Mouse (Mus musculus): ENCODE results near the gene Rapgef2. TPM values are rescaled to one million over a fixed set of nuclear protein-coding genes. Genes with fewer than 3 reads are reported as not detected.

The Rapgef2 gene
- polyA plus RNA-seq, 1 experiment from 2014 or later: 9.1 TPM

DNA sequence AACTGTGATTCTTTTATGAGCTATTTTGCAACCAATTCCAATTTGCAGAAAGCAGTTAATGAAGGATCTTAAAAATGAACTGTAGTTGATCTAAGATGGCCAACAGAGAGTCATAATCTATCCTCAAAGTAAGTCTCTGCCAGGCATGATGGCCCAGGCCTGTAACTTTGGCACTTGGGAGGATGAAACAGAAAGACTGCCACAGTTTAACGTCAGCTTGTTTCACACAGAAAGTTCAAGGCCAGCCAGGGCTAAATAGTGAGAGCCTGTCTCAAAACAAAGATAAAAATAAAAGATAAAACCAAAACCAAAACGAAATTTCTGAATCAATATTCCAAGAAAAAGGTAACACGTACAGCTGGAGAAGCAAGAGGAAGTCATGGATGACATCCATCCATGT lies 155.3 kb downstream of the Rapgef2 start:
- H3K4me3 ChIP-seq (replicated peaks): no peak overlapping the region
- H3K27ac ChIP-seq: no peak overlapping the region
- no peaks in the 10 kb centered on the region for H3K27me3 ChIP-seq
- 81% methylated on average over 3 of the region's 3 CpGs for WGBS
- H3K4me2 ChIP-seq: no peak overlapping the region
- no peaks in the 10 kb centered on the region for H3K36me3 ChIP-seq (replicated peaks)
- H3K9me3 ChIP-seq: no peaks in the 10 kb centered on the region
- peaks cover 9% of the 10 kb centered on the region for H3K4me1 ChIP-seq
- ATAC-seq (ENCODE audit: low FRiP score): no peak
- no peak overlapping the region for H3K9ac ChIP-seq

- no peak overlapping the region for H3K9ac ChIP-seq
Measured at GRCm38 (mm10) chr3:79129044-79129600, 157.2 kb downstream of the Rapgef2 start.

GRCm38 (mm10) chr3:79127797-79128196 lies 158.5 kb downstream of the Rapgef2 start:
- Histone ChIP-seq H3K36me3 (replicated peaks) (no peaks in the 10 kb centered on the region), H3K4me2 (no peak overlapping the region), H3K4me1 (peaks cover 9% of the 10 kb centered on the region), H3K27ac (no peak overlapping the region), H3K4me3 (replicated peaks) (no peak overlapping the region), H3K9ac (no peak overlapping the region), H3K9me3 (no peaks in the 10 kb centered on the region), H3K27me3 (no peaks in the 10 kb centered on the region)
- WGBS: 82% methylated on average over 2 of the region's 2 CpGs
- no peak for ATAC-seq (ENCODE audit: low FRiP score)

More at GRCm38 (mm10) chr3:79129044-79129600, 157.2 kb downstream of the Rapgef2 start:
- no peak overlapping the region for H3K27ac ChIP-seq
- peak; percentile 62; the same call in 1 of the 2 replicates for ATAC-seq (ENCODE audit: low FRiP score)
- H3K4me2 ChIP-seq: no peak overlapping the region
- no peaks in the 10 kb centered on the region for H3K9me3 ChIP-seq
- H3K4me3 ChIP-seq (replicated peaks): no peak overlapping the region
- no peaks in the 10 kb centered on the region for H3K27me3 ChIP-seq
- no peaks in the 10 kb centered on the region for H3K36me3 ChIP-seq (replicated peaks)
- 60% methylated on average over 6 of the region's 6 CpGs for WGBS
- peaks cover 9% of the 10 kb centered on the region for H3K4me1 ChIP-seq

DNA sequence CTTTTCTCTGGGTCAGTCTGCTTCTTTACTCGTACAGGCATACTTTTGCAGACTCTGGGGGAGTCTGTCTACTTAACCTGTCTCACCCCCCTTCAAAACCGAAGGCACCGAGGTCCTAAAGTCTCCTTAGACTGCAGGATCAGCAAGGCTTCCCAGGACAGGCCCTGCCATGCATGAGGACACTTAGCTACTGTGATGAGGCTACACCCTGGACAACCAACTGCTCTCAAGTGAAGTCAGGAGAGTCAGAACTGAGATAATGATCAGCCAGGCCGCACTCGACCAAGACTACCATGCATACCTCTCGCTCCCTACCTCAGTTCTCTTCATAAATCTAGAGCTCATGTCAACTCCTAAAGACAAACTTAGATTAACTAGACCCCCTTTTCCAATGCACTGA lies 159.5 kb downstream of the Rapgef2 start:
- 93% methylated on average over 6 of the region's 6 CpGs for WGBS
- H3K4me1 ChIP-seq: peaks cover 9% of the 10 kb centered on the region
- H3K9ac ChIP-seq: no peak overlapping the region
- no peaks in the 10 kb centered on the region for H3K27me3 ChIP-seq
- no peak overlapping the region for H3K4me2 ChIP-seq
- no peak for ATAC-seq (ENCODE audit: low FRiP score)
- no peak overlapping the region for H3K27ac ChIP-seq
- H3K9me3 ChIP-seq: no peaks in the 10 kb centered on the region
- no peak overlapping the region for H3K4me3 ChIP-seq (replicated peaks)
- no peaks in the 10 kb centered on the region for H3K36me3 ChIP-seq (replicated peaks)

DNA sequence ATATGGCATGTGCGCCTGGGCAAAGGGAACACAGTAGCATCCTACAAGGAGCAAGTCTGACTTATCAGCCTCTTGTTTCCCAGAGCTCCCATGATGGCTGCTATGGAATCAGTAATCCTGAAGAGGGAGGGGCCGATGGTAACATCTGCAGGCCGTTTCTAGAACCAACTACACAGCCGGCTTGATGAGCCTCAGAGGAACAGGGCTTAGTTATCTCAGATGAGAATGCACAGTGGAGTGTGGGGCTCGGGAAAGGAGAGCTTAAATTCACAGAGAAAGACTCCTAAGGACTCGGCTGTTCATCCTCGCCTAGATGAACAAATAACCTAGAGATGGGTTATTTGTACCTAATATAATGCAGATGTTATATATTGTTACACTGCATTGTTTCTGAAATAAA lies 164.9 kb downstream of the Rapgef2 start:
- H3K4me2 ChIP-seq: no peak overlapping the region
- H3K4me1 ChIP-seq: no peaks in the 10 kb centered on the region
- no peaks in the 10 kb centered on the region for H3K36me3 ChIP-seq (replicated peaks)
- H3K4me3 ChIP-seq (replicated peaks): no peak overlapping the region
- 78% methylated on average over 7 of the region's 7 CpGs for WGBS
- H3K9me3 ChIP-seq: no peaks in the 10 kb centered on the region
- H3K27ac ChIP-seq: no peak overlapping the region
- no peaks in the 10 kb centered on the region for H3K27me3 ChIP-seq
- ATAC-seq (ENCODE audit: low FRiP score): no peak
- H3K9ac ChIP-seq: no peak overlapping the region

DNA sequence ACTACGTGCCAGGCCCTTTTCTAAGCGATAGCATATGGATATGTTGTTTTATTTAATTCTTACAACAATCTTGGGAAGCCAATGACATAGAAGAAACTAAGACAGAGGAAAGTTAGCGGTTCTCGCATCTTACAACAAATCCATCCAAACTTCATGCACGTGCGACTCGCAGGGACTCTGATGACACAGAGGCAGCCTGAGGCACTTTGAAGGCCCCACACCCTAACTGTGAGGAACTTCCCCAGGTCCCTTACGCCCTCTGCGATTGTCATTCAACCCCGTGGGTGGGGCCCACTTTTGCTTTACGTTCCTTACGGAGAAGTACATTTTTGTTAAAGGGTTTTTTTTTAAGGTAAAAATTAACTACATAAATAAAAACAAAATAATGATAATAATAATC lies 166.3 kb downstream of the Rapgef2 start:
- 95% methylated on average over 12 of the region's 12 CpGs for WGBS
- Histone ChIP-seq H3K9me3 (no peaks in the 10 kb centered on the region), H3K27me3 (no peaks in the 10 kb centered on the region), H3K4me3 (replicated peaks) (no peak overlapping the region), H3K4me1 (no peaks in the 10 kb centered on the region), H3K27ac (no peak overlapping the region), H3K9ac (no peak overlapping the region), H3K4me2 (no peak overlapping the region), H3K36me3 (replicated peaks) (no peaks in the 10 kb centered on the region)
- no peak for ATAC-seq (ENCODE audit: low FRiP score)

- ATAC-seq (ENCODE audit: low FRiP score): no peak
- no peak overlapping the region for H3K4me3 ChIP-seq (replicated peaks)
- no peaks in the 10 kb centered on the region for H3K9me3 ChIP-seq
- no peaks in the 10 kb centered on the region for H3K27me3 ChIP-seq
- no peak overlapping the region for H3K4me2 ChIP-seq
- H3K9ac ChIP-seq: no peak overlapping the region
- WGBS: 97% methylated on average over 6 of the region's 6 CpGs
- no peak overlapping the region for H3K27ac ChIP-seq
- H3K4me1 ChIP-seq: no peaks in the 10 kb centered on the region
- H3K36me3 ChIP-seq (replicated peaks): no peaks in the 10 kb centered on the region; the same call in 1 of the 2 replicates
Measured at GRCm38 (mm10) chr3:79110153-79110552, 176.2 kb downstream of the Rapgef2 start.

DNA sequence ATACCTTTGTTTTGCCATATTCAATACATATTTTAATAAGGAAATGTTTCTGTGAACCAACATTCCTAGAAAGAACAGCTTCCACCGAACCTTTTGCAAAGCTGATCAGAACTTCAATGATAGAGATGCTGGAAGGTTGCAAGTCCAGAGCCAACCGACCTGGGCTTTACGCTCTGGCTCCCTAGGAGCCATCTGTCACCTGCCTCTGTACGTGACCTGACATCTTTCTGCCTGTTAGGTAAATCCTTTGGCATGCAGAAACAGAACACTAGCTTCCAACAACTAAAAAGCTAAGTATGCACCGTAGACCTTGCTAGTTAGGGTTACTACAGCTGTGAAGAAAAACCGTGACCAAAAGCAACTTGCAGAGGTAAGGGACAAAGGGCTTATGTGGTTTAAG lies 178.1 kb downstream of the Rapgef2 start:
- no peak for ATAC-seq (ENCODE audit: low FRiP score)
- WGBS: 95% methylated on average over 6 of the region's 6 CpGs
- H3K36me3 ChIP-seq (replicated peaks): peaks cover 4% of the 10 kb centered on the region
- H3K27me3 ChIP-seq: no peaks in the 10 kb centered on the region
- no peak overlapping the region for H3K9ac ChIP-seq
- no peak overlapping the region for H3K4me2 ChIP-seq
- H3K4me1 ChIP-seq: no peaks in the 10 kb centered on the region
- no peaks in the 10 kb centered on the region for H3K9me3 ChIP-seq
- H3K27ac ChIP-seq: no peak overlapping the region
- no peak overlapping the region for H3K4me3 ChIP-seq (replicated peaks)

- H3K4me1 ChIP-seq: no peaks in the 10 kb centered on the region
- no peak overlapping the region for H3K4me3 ChIP-seq (replicated peaks)
- 84% methylated on average over 2 of the region's 2 CpGs for WGBS
- no peaks in the 10 kb centered on the region for H3K27me3 ChIP-seq
- H3K9me3 ChIP-seq: no peaks in the 10 kb centered on the region
- no peak overlapping the region for H3K27ac ChIP-seq
- no peak for ATAC-seq (ENCODE audit: low FRiP score)
- peaks cover 4% of the 10 kb centered on the region; the same call in 1 of the 2 replicates for H3K36me3 ChIP-seq (replicated peaks)
- no peak overlapping the region for H3K4me2 ChIP-seq
- H3K9ac ChIP-seq: no peak overlapping the region
Measured at GRCm38 (mm10) chr3:79106360-79106759, 180.0 kb downstream of the Rapgef2 start.

- H3K4me3 ChIP-seq (replicated peaks): no peak overlapping the region
- no peaks in the 10 kb centered on the region for H3K27me3 ChIP-seq
- no peak overlapping the region for H3K9ac ChIP-seq
Measured at GRCm38 (mm10) chr3:79103604-79104003, 182.7 kb downstream of the Rapgef2 start.

GRCm38 (mm10) chr3:79101737-79102136 lies 184.6 kb downstream of the Rapgef2 start:
- no peaks in the 10 kb centered on the region for H3K9me3 ChIP-seq
- no peak overlapping the region for H3K4me2 ChIP-seq
- H3K4me3 ChIP-seq (replicated peaks): no peak overlapping the region
- H3K9ac ChIP-seq: no peak overlapping the region
- no peak for ATAC-seq (ENCODE audit: low FRiP score)
- H3K27me3 ChIP-seq: no peaks in the 10 kb centered on the region
- peaks cover 14% of the 10 kb centered on the region for H3K36me3 ChIP-seq (replicated peaks)
- H3K27ac ChIP-seq: no peak overlapping the region
- no peaks in the 10 kb centered on the region for H3K4me1 ChIP-seq
- 90% methylated on average over 6 of the region's 6 CpGs for WGBS

More at GRCm38 (mm10) chr3:79103604-79104003, 182.7 kb downstream of the Rapgef2 start:
- H3K27ac ChIP-seq: no peak overlapping the region
- H3K4me1 ChIP-seq: no peaks in the 10 kb centered on the region
- no peak overlapping the region for H3K4me2 ChIP-seq
- no peaks in the 10 kb centered on the region for H3K9me3 ChIP-seq
- H3K36me3 ChIP-seq (replicated peaks): peaks cover 8% of the 10 kb centered on the region; the same call in 1 of the 2 replicates
- no peak for ATAC-seq (ENCODE audit: low FRiP score)
- WGBS: 94% methylated on average over 9 of the region's 9 CpGs

- Histone ChIP-seq H3K4me2 (no peak overlapping the region), H3K27ac (no peak overlapping the region), H3K4me1 (no peaks in the 10 kb centered on the region), H3K4me3 (replicated peaks) (no peak overlapping the region), H3K9ac (no peak overlapping the region), H3K9me3 (no peaks in the 10 kb centered on the region), H3K27me3 (no peaks in the 10 kb centered on the region), H3K36me3 (replicated peaks) (peaks cover 14% of the 10 kb centered on the region)
- WGBS: 94% methylated on average over 7 of the region's 7 CpGs
- no peak for ATAC-seq (ENCODE audit: low FRiP score)
Measured at GRCm38 (mm10) chr3:79100831-79101230, 185.5 kb downstream of the Rapgef2 start.

DNA sequence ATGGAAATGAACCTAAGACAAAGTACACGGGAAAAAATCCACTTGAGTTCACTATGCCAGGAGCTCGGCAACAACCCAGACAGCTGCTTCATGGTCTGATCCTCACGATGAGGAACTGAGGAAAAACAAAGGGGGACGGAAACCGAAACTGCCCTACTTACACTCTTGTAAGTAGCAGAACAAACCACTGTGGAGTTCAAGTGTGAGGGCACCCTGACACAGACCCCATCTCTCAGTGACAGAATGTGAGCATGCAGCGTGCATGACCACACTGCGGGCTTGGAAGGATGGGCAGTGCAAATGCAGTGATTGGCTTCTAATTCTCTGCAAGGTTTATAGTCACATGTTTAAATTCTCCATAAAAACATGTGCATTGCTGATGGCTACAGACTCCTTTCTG lies 197.2 kb downstream of the Rapgef2 start:
- H3K9ac ChIP-seq: no peak overlapping the region
- H3K4me3 ChIP-seq (replicated peaks): no peak overlapping the region
- H3K36me3 ChIP-seq (replicated peaks): peaks cover 59% of the 10 kb centered on the region
- H3K27me3 ChIP-seq: no peaks in the 10 kb centered on the region
- H3K4me1 ChIP-seq: no peaks in the 10 kb centered on the region
- ATAC-seq (ENCODE audit: low FRiP score): no peak
- H3K4me2 ChIP-seq: no peak overlapping the region
- H3K9me3 ChIP-seq: no peaks in the 10 kb centered on the region
- 79% methylated on average over 7 of the region's 7 CpGs for WGBS
- no peak overlapping the region for H3K27ac ChIP-seq

All from forebrain, embryonic 12.5 days (tissue).